Mouse (Mus musculus): ENCODE measurements around the gene Esrrg. TPM values are rescaled to one million over a fixed set of nuclear protein-coding genes. Genes with fewer than 3 reads are reported as not detected.

Esrrg gene
- total and polyA plus RNA-seq, 2 experiments from 2014 or later, result 28.0 to 41.6 TPM

GRCm38 (mm10) chr1:187660963-187661362 is 52.4 kb downstream of the Esrrg start:
- WGBS, result 34% methylated on average over 9 of the region's 9 CpGs
- Histone ChIP-seq H3K36me3 (ENCODE audit: insufficient read depth, low read length) (no peaks in the 10 kb centered on the region), H3K4me2 (ENCODE audit: low read depth, low read length) (no peak overlapping the region; the same call in 1 of the 2 replicates), H3K9me3 (ENCODE audit: low read length) (no peaks in the 10 kb centered on the region), H3K4me1 (ENCODE audit: insufficient read depth, low read length) (no peaks in the 10 kb centered on the region; the same call in 1 of the 2 replicates), H3K4me3 (ENCODE audit: low read length) (no peak overlapping the region), H3K9ac (replicated peaks; ENCODE audit: low read length) (no peak overlapping the region), H3K27me3 (ENCODE audit: insufficient read depth, low read length) (no peaks in the 10 kb centered on the region), H3K27ac (no peak overlapping the region)
- ATAC-seq (no peak), DNase-seq (ENCODE audit: low spot score) (peak; percentile 45)
- no peak for TF ChIP-seq CTCF (IDR thresholded peaks at IDR 0.05; ENCODE audit: low read depth)

GRCm38 (mm10) chr1:187662083-187662609 is 53.6 kb downstream of the Esrrg start:
- H3K4me3 ChIP-seq (ENCODE audit: low read length), result no peak overlapping the region
- DNase-seq (ENCODE audit: low spot score) (no peak), ATAC-seq (no peak)
- TF ChIP-seq CTCF (IDR thresholded peaks at IDR 0.05; ENCODE audit: low read depth), result no peak
- no peaks in the 10 kb centered on the region; the same call in 1 of the 2 replicates for H3K4me1 ChIP-seq (ENCODE audit: insufficient read depth, low read length)
- H3K9me3 ChIP-seq (ENCODE audit: low read length), result no peaks in the 10 kb centered on the region
- H3K9ac ChIP-seq (replicated peaks; ENCODE audit: low read length), result no peak overlapping the region
- H3K27me3 ChIP-seq (ENCODE audit: insufficient read depth, low read length), result no peaks in the 10 kb centered on the region
- H3K4me2 ChIP-seq (ENCODE audit: low read depth, low read length), result 0 out of 2 replicates have a peak overlapping the region, but pooled peaks have one; percentile 0
- no peak overlapping the region for H3K27ac ChIP-seq
- WGBS, result 30% methylated on average over 12 of the region's 12 CpGs
- no peaks in the 10 kb centered on the region for H3K36me3 ChIP-seq (ENCODE audit: insufficient read depth, low read length)

- ATAC-seq (no peak), DNase-seq (ENCODE audit: low spot score) (no peak)
- Histone ChIP-seq H3K27ac (no peak overlapping the region), H3K36me3 (ENCODE audit: insufficient read depth, low read length) (no peaks in the 10 kb centered on the region), H3K4me1 (ENCODE audit: insufficient read depth, low read length) (no peaks in the 10 kb centered on the region; the same call in 1 of the 2 replicates), H3K9me3 (ENCODE audit: low read length) (no peaks in the 10 kb centered on the region), H3K9ac (replicated peaks; ENCODE audit: low read length) (no peak overlapping the region), H3K4me3 (ENCODE audit: low read length) (no peak overlapping the region), H3K27me3 (ENCODE audit: insufficient read depth, low read length) (no peaks in the 10 kb centered on the region), H3K4me2 (ENCODE audit: low read depth, low read length) (0 out of 2 replicates have a peak overlapping the region, but pooled peaks have one; percentile 10)
- no peak for TF ChIP-seq CTCF (IDR thresholded peaks at IDR 0.05; ENCODE audit: low read depth)
- 24% methylated on average over 6 of the region's 6 CpGs for WGBS
Measured at GRCm38 (mm10) chr1:187663376-187663775, 54.8 kb downstream of the Esrrg start.

GRCm38 (mm10) chr1:187664261-187664660 is 55.7 kb downstream of the Esrrg start:
- WGBS, result 85% methylated on average over 7 of the region's 7 CpGs
- no peak overlapping the region for H3K4me3 ChIP-seq (ENCODE audit: low read length)
- no peak overlapping the region for H3K9ac ChIP-seq (replicated peaks; ENCODE audit: low read length)
- DNase-seq (ENCODE audit: low spot score) (no peak), ATAC-seq (no peak)
- H3K9me3 ChIP-seq (ENCODE audit: low read length), result no peaks in the 10 kb centered on the region
- H3K27ac ChIP-seq, result no peak overlapping the region
- H3K4me2 ChIP-seq (ENCODE audit: low read depth, low read length), result no peak overlapping the region
- H3K27me3 ChIP-seq (ENCODE audit: insufficient read depth, low read length), result no peaks in the 10 kb centered on the region
- no peak for TF ChIP-seq CTCF (IDR thresholded peaks at IDR 0.05; ENCODE audit: low read depth)
- H3K4me1 ChIP-seq (ENCODE audit: insufficient read depth, low read length), result no peaks in the 10 kb centered on the region; the same call in 1 of the 2 replicates
- no peaks in the 10 kb centered on the region for H3K36me3 ChIP-seq (ENCODE audit: insufficient read depth, low read length)

GRCm38 (mm10) chr1:187665901-187666600 is 57.5 kb downstream of the Esrrg start:
- WGBS, result 45% methylated on average over 10 of the region's 10 CpGs
- DNase-seq (ENCODE audit: low spot score) (no peak), ATAC-seq (no peak)
- H3K4me2 ChIP-seq (ENCODE audit: low read depth, low read length), result no peak overlapping the region
- no peak overlapping the region for H3K4me3 ChIP-seq (ENCODE audit: low read length)
- H3K9ac ChIP-seq (replicated peaks; ENCODE audit: low read length), result no peak overlapping the region
- H3K27ac ChIP-seq, result no peak overlapping the region
- TF ChIP-seq CTCF (IDR thresholded peaks at IDR 0.05; ENCODE audit: low read depth), result no peak
- H3K27me3 ChIP-seq (ENCODE audit: insufficient read depth, low read length), result no peaks in the 10 kb centered on the region
- no peaks in the 10 kb centered on the region for H3K4me1 ChIP-seq (ENCODE audit: insufficient read depth, low read length)
- no peaks in the 10 kb centered on the region for H3K9me3 ChIP-seq (ENCODE audit: low read length)
- no peaks in the 10 kb centered on the region for H3K36me3 ChIP-seq (ENCODE audit: insufficient read depth, low read length)

- TF ChIP-seq CTCF (IDR thresholded peaks at IDR 0.05; ENCODE audit: low read depth), result no peak
- ATAC-seq (no peak), DNase-seq (ENCODE audit: low spot score) (no peak)
- no peak overlapping the region for H3K27ac ChIP-seq
- 94% methylated on average over 6 of the region's 6 CpGs for WGBS
- no peaks in the 10 kb centered on the region for H3K27me3 ChIP-seq (ENCODE audit: insufficient read depth, low read length)
- no peak overlapping the region for H3K9ac ChIP-seq (replicated peaks; ENCODE audit: low read length)
- H3K4me1 ChIP-seq (ENCODE audit: insufficient read depth, low read length), result no peaks in the 10 kb centered on the region
- H3K9me3 ChIP-seq (ENCODE audit: low read length), result no peaks in the 10 kb centered on the region
- H3K36me3 ChIP-seq (ENCODE audit: insufficient read depth, low read length), result no peaks in the 10 kb centered on the region
- H3K4me3 ChIP-seq (ENCODE audit: low read length), result no peak overlapping the region
- H3K4me2 ChIP-seq (ENCODE audit: low read depth, low read length), result no peak overlapping the region
Measured at GRCm38 (mm10) chr1:187669746-187670145, 61.2 kb downstream of the Esrrg start.

GRCm38 (mm10) chr1:187672446-187672845 is 63.9 kb downstream of the Esrrg start:
- no peak for DNase-seq (ENCODE audit: low spot score)
- Histone ChIP-seq H3K36me3 (ENCODE audit: insufficient read depth, low read length) (no peaks in the 10 kb centered on the region), H3K4me2 (ENCODE audit: low read depth, low read length) (no peak overlapping the region), H3K4me3 (ENCODE audit: low read length) (no peak overlapping the region), H3K9ac (replicated peaks; ENCODE audit: low read length) (no peak overlapping the region), H3K4me1 (ENCODE audit: insufficient read depth, low read length) (no peaks in the 10 kb centered on the region), H3K27ac (no peak overlapping the region), H3K27me3 (ENCODE audit: insufficient read depth, low read length) (no peaks in the 10 kb centered on the region), H3K9me3 (ENCODE audit: low read length) (no peaks in the 10 kb centered on the region)
- 69% methylated on average over 5 of the region's 5 CpGs for WGBS
- ATAC-seq, result no peak
- no peak for TF ChIP-seq CTCF (IDR thresholded peaks at IDR 0.05; ENCODE audit: low read depth)
